8 mouse cellular contexts compared by ENCODE assay signal in genomic region chr7:30423071-30423641, GRCm38 (mm10). TPM values are rescaled to one million over a fixed set of nuclear protein-coding genes. Genes with fewer than 3 reads are reported as not detected.
A peak's percentile ranks its signal among the peaks of the same experiment; 100 is the strongest.
DNase-seq lines count a peak whose midpoint lies in the region; ATAC-seq and TF ChIP-seq lines count a peak whose summit lies in the region.

No protein-coding gene starts in this region.

- ATAC-seq in heart, embryonic 15.5 days (replicated peaks; ENCODE audit: insufficient number of reproducible peaks, insufficient read depth, low FRiP score, low read depth) = no peak

- peak overlapping the region; percentile 77 for H3K4me3 ChIP-seq in left cerebral cortex, adult 2 months
- peak overlapping the region; percentile 62 for H3K4me3 ChIP-seq in heart, embryonic 15.5 days
- peak overlapping the region; percentile 82 for H3K4me3 ChIP-seq in thymus, adult 2 months (ENCODE audit: control insufficient read depth, insufficient read depth, low read length)

- 28% methylated on average over 23 of the region's 23 CpGs for WGBS in heart, embryonic 15.5 days
- 4% methylated on average over 23 of the region's 23 CpGs for WGBS in thymus, adult 2 months

- H3K27me3 ChIP-seq in heart, embryonic 15.5 days = peaks cover 8% of the 10 kb centered on the region; the same call in 1 of the 2 replicates
- no peaks in the 10 kb centered on the region for H3K27me3 ChIP-seq in thymus, adult 2 months (ENCODE audit: control insufficient read depth, insufficient read depth, low read length)

- peaks cover 18% of the 10 kb centered on the region for H3K4me1 ChIP-seq in heart, embryonic 15.5 days (replicated peaks)
- peaks cover 31% of the 10 kb centered on the region for H3K4me1 ChIP-seq in thymus, adult 2 months (replicated peaks; ENCODE audit: control insufficient read depth, insufficient read depth, low read length)

- no peaks in the 10 kb centered on the region for H3K9me3 ChIP-seq in heart, embryonic 15.5 days (replicated peaks)

- H3K36me3 ChIP-seq in heart, embryonic 15.5 days = 0 out of 2 replicates have a peak, but pooled peaks cover 4% of the 10 kb centered on the region
- peaks cover 38% of the 10 kb centered on the region for H3K36me3 ChIP-seq in thymus, adult 2 months (ENCODE audit: control insufficient read depth, insufficient read depth, low read length)

- no peak for TF ChIP-seq CTCF in left cerebral cortex, adult 2 months (IDR thresholded peaks at IDR 0.05)
- TF ChIP-seq CTCF in thymus, adult 2 months (IDR thresholded peaks at IDR 0.05; ENCODE audit: borderline replicate concordance, control insufficient read depth, extremely low read depth, insufficient read depth, low read length, poor library complexity) = peak; percentile 35; the same call in 1 of the 2 replicates

- peak overlapping the region; percentile 86 for H3K27ac ChIP-seq in left cerebral cortex, adult 2 months
- H3K27ac ChIP-seq in heart, embryonic 15.5 days = peak overlapping the region; percentile 18
- peak overlapping the region; percentile 97 for H3K27ac ChIP-seq in thymus, adult 2 months (ENCODE audit: control insufficient read depth, insufficient read depth, low read length)

- peak overlapping the region; percentile 40; the same call in 1 of the 2 replicates for H3K9ac ChIP-seq in heart, embryonic 15.5 days

- TF ChIP-seq POLR2A in thymus, adult 2 months (IDR thresholded peaks at IDR 0.05; ENCODE audit: control insufficient read depth, extremely low read depth, insufficient read depth, low read length, poor library complexity) = peak; percentile 74

- DNase-seq in left cerebral cortex, adult 2 months (ENCODE audit: extremely low spot score in 1 of 2, low spot score in 2 of 2) = peak; percentile 67 to 69
- DNase-seq in left cerebral cortex, postnatal 4 days = no peak
- peak; percentile 60 to 68 for DNase-seq in cerebellum, postnatal 25 days
- DNase-seq in kidney, postnatal 4 days = peak; percentile 31 to 46
- peak; percentile 52 for DNase-seq in lung, postnatal 36 days
- DNase-seq in thymus, adult 2 months = peak; percentile 75
- no peak for DNase-seq in c-Kit-positive CD71-positive TER-119-positive erythroid progenitor cells, embryonic 14.5 days (ENCODE audit: low spot score)

- peak overlapping the region; percentile 94 for H3K4me2 ChIP-seq in heart, embryonic 15.5 days

- intact Hi-C loops in left cerebral cortex, adult 2 months (cut with DNase I) = no loop called here
- intact Hi-C loops in left cerebral cortex, postnatal 4 days (cut with DNase I) = loop anchor here (10.0 kb wide), 1 partner anchor 48 kb away; no protein-coding TSS in a partner anchor

RNA-seq across cellular contexts. Expression of gene Nfkbid, which starts 1.6 kb away (rescaled TPM):
- 1 to 10 TPM; 3.9 to 5.1 TPM for total RNA-seq in left cerebral cortex, adult 2 months (2021)
- total RNA-seq in left cerebral cortex, postnatal 4 days (2021) = 1 to 10 TPM; 2.1 to 3.0 TPM
- 0.76 and 1.5 TPM in 2 replicates for polyA plus RNA-seq in heart, embryonic 15.5 days (2015; fragmentation: Nextera tagmentation; extraction: Ambion mirVana)
- 72.8 and 77.4 TPM in 2 replicates for polyA plus RNA-seq in thymus, adult 2 months (2012; rRNA removed)

RNA-seq across cellular contexts. Expression of gene Hcst, which starts 3.5 kb away (rescaled TPM):
- 1 to 10 TPM in 1 of 2 experiments, not detected in 1; 3.1 TPM for total RNA-seq in left cerebral cortex, adult 2 months (2021)
- total RNA-seq in left cerebral cortex, postnatal 4 days (2021) = not detected
- 0.98 and 2.7 TPM in 2 replicates for polyA plus RNA-seq in heart, embryonic 15.5 days (2015; fragmentation: Nextera tagmentation; extraction: Ambion mirVana)
- 212 and 279 TPM in 2 replicates for polyA plus RNA-seq in thymus, adult 2 months (2012; rRNA removed)

RNA-seq across cellular contexts. Expression of gene Tyrobp, which starts 9.6 kb away (rescaled TPM):
- 10 to 100 TPM; 25.9 to 26.6 TPM for total RNA-seq in left cerebral cortex, adult 2 months (2021)
- total RNA-seq in left cerebral cortex, postnatal 4 days (2021) = 10 to 100 TPM; 10.4 to 11.0 TPM
- 27.1 and 46.0 TPM in 2 replicates for polyA plus RNA-seq in heart, embryonic 15.5 days (2015; fragmentation: Nextera tagmentation; extraction: Ambion mirVana)
- polyA plus RNA-seq in thymus, adult 2 months (2012; rRNA removed) = 273 and 417 TPM in 2 replicates

RNA-seq across cellular contexts. Expression of gene Aplp1, which starts 22.2 kb away (rescaled TPM):
- 1,000 to 10,000 TPM; 1,205 to 1,260 TPM for total RNA-seq in left cerebral cortex, adult 2 months (2021)
- total RNA-seq in left cerebral cortex, postnatal 4 days (2021) = 100 to 1,000 TPM; 739 to 767 TPM
- polyA plus RNA-seq in heart, embryonic 15.5 days (2015; fragmentation: Nextera tagmentation; extraction: Ambion mirVana) = 14.7 and 21.7 TPM in 2 replicates
- 5.9 and 6.0 TPM in 2 replicates for polyA plus RNA-seq in thymus, adult 2 months (2012; rRNA removed)

RNA-seq across cellular contexts. Expression of gene Kirrel2, which starts 34.3 kb away (rescaled TPM):
- 10 to 100 TPM; 11.0 to 11.9 TPM for total RNA-seq in left cerebral cortex, adult 2 months (2021)
- total RNA-seq in left cerebral cortex, postnatal 4 days (2021) = under 1 TPM; 0.26 to 0.56 TPM
- polyA plus RNA-seq in heart, embryonic 15.5 days (2015; fragmentation: Nextera tagmentation; extraction: Ambion mirVana) = 0.16 TPM in 2 replicates
- polyA plus RNA-seq in thymus, adult 2 months (2012; rRNA removed) = 0.05 and 0.15 TPM in 2 replicates

Comparison
In these comparisons a context has a peak if more than half of its experiments do, and no peak if none do; other contexts are left out.
1. DNase-seq: peak in left cerebral cortex, adult 2 months (2 of 2), cerebellum, postnatal 25 days (2 of 2), kidney, postnatal 4 days (2 of 2), lung, postnatal 36 days (single experiment) and thymus, adult 2 months (single experiment); none in left cerebral cortex, postnatal 4 days (single experiment) and c-Kit-positive CD71-positive TER-119-positive erythroid progenitor cells, embryonic 14.5 days (single experiment).
2. H3K27ac ChIP-seq: peak in every context shown above with its lines; median percentile 97 in thymus, adult 2 months; 86 in left cerebral cortex, adult 2 months; 18 in heart, embryonic 15.5 days.
3. Peak in every context shown above with its lines, with median percentiles within 50 percentile points of each other: H3K4me3 ChIP-seq.